Mouse (Mus musculus) liver, embryonic 14.5 days (tissue): ENCODE measurements around the gene Mapk3.

Source experiments
- CTCF ChIP-seq: IDR thresholded peaks from 2 replicates; pipeline ENCODE4 v1.5.1; 2016; ENCODE audit warnings: antibody characterized with exemption, low read depth, control low read depth
- EP300 ChIP-seq: IDR thresholded peaks from 2 replicates; pipeline ENCODE4 v1.6.1; 2016; ENCODE audit warnings: antibody characterized with exemption, low read depth

GRCm38 (mm10) chr7:126746798-126747197, 12.6 kb upstream of the Mapk3 start:
- no peak for TF ChIP-seq CTCF
- no peak for TF ChIP-seq EP300
